Mouse (Mus musculus) lung, embryonic 14.5 days (tissue): ENCODE data around the gene Nrf1. TPM values are rescaled to one million over a fixed set of nuclear protein-coding genes. Genes with fewer than 3 reads are reported as not detected.

Experiments used
- ATAC-seq: fragments of 200-750 bp; cut with Nextera tagmentation; 2 replicates; pipeline ENCODE4 v1.8.0; 2017; ENCODE audit warnings: mild to moderate bottlenecking, moderate TSS enrichment, moderate library complexity; ENCODE audit not compliant: insufficient read depth
- DNase-seq: peaks from one replicate; pipeline ENCODE4 v3.0.0-alpha.2; 2015
- H3K27ac ChIP-seq: fragments of 300-500 bp; sonication (generic); 2 replicates; pipeline ENCODE4 v1.5.1; 2014; ENCODE audit warnings: low read depth, mild to moderate bottlenecking, moderate library complexity
- H3K27me3 ChIP-seq: fragments of 300-500 bp; sonication (generic); 2 replicates; pipeline ENCODE4 v1.6.1; 2014; ENCODE audit warnings: low read length, control low read depth; ENCODE audit not compliant: insufficient read depth
- H3K36me3 ChIP-seq: fragments of 300-500 bp; sonication (generic); 2 replicates; pipeline ENCODE4 v1.6.1; 2014; ENCODE audit warnings: control low read depth; ENCODE audit not compliant: insufficient read depth
- H3K4me1 ChIP-seq: fragments of 300-500 bp; sonication (generic); 2 replicates; pipeline ENCODE4 v1.6.1; 2014; ENCODE audit warnings: antibody characterized with exemption, control low read depth; ENCODE audit not compliant: insufficient read depth
- H3K4me2 ChIP-seq: fragments of 300-500 bp; sonication (generic); 2 replicates; pipeline ENCODE4 v1.6.1; 2014; ENCODE audit warnings: mild to moderate bottlenecking
- H3K4me3 ChIP-seq: fragments of 300-500 bp; sonication (generic); 2 replicates; pipeline ENCODE4 v1.5.1; 2014; ENCODE audit warnings: low read depth, low read length
- H3K9ac ChIP-seq: fragments of 300-500 bp; sonication (generic); 2 replicates; pipeline ENCODE4 v1.6.1; 2014
- H3K9me3 ChIP-seq: fragments of 300-500 bp; sonication (generic); 2 replicates; pipeline ENCODE4 v1.6.1; 2016; ENCODE audit warnings: low read depth, low read length, control low read depth
- CTCF ChIP-seq: IDR thresholded peaks from 2 replicates; pipeline ENCODE4 v1.5.1; 2016; ENCODE audit warnings: antibody characterized with exemption, low read depth
- WGBS: fragments of 180-500 bp; shearing (Covaris S2); extraction: QIAGEN DNeasy Blood & Tissue Kit; methylation state at CpG from one replicate; pipeline ENCODE4 v1.1.7; 2014; 5-methylcytosine and 5-hydroxymethylcytosine counted together
- polyA plus RNA-seq: library from polyadenylated mRNA; unstranded; fragments of >200 nt; fragmentation: Nextera tagmentation; extraction: Ambion mirVana; gene quantifications from 2 replicates; pipeline ENCODE4 v1.2.1, GENCODE M21; 2014

Gene Nrf1
- 68.8 and 78.0 TPM in 2 replicates for polyA plus RNA-seq

DNA sequence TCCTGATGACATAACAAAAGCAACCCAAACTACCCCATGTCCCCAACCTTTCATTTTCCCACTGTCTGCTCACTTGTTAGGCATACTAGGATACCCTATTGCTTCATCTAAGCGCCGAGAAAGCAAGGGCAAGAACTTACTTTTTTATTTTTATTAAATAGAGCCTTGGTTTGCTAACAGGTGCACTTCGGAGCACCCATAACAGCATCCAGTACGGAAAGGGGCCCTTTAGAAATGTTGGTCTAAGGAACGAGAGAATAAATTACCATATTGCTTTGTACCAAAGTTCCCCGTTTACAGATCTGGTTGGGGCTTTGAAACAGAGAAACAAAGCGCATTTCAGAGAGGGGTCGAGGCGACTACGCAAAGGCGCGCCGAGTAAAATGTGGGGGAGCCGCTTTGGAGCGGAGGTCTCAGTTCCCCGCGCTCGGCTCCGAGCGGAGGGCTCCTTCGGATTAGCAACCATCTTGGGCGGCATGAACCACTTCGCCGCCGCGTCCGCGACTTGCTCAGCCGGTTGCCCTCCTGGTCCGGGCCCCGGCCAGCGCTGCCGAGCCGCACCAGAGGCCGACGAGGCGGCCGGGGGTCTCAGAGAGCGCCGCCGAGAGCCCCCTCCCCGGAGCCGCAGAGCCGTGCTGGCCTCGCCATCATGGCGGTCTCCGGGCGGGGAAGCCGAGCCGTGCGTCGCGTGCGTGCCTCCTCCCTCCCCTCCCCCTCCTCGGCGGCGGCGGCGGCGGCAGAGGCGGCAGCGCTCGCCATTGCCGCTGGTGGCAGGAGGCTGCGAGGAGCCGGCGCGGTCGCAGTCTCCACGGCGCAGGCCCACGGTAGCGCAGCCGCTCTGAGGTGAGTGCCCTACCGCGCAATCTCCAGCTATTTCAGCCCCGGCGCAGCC, at the start of gene Nrf1:
TSS of gene Nrf1 (plus strand) at position 718 of the 892 bp plus-strand sequence.
- TF ChIP-seq CTCF: no peak
- DNase-seq (peak; percentile 95), ATAC-seq (peak; percentile 95)
- under 1% methylated on average over 77 of the region's 78 CpGs for WGBS
- peaks cover 5% of the 10 kb centered on the region; the same call in 1 of the 2 replicates for H3K36me3 ChIP-seq
- H3K9ac ChIP-seq: peak within 1 kb of the TSS; percentile 99
- peak within 1 kb of the TSS; percentile 83 for H3K4me2 ChIP-seq
- H3K9me3 ChIP-seq: no peaks in the 10 kb centered on the region
- no peaks in the 10 kb centered on the region for H3K27me3 ChIP-seq
- H3K27ac ChIP-seq: peak within 1 kb of the TSS; percentile 99
- no peaks in the 10 kb centered on the region; the same call in none of the 2 replicates for H3K4me1 ChIP-seq
- H3K4me3 ChIP-seq: peak within 1 kb of the TSS; percentile 97

DNA sequence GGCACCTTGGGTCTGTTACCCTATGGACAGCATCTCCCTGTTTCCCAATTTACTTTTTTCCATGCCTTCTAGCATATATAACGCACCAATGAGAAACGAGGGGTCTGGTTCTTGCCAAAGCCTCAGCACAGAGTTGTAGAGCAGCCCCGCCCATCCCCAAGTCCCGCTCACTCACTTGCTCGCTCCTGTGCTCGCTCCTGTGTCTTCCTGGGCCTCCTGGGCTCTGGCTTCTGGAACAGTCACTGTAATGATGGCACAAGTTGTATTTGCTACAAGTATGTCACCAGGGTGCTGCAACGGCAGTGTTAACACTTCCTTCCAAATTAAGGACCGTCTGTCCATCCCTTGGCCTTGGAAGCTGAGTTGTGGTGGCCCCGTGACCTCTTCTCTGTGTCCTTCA, 49.6 kb upstream of the Nrf1 start:
- Histone ChIP-seq H3K9ac (no peak overlapping the region), H3K4me1 (no peaks in the 10 kb centered on the region), H3K9me3 (no peaks in the 10 kb centered on the region), H3K27ac (no peak overlapping the region), H3K36me3 (no peaks in the 10 kb centered on the region), H3K4me2 (no peak overlapping the region), H3K27me3 (no peaks in the 10 kb centered on the region), H3K4me3 (no peak overlapping the region)
- DNase-seq: no peak
- 71% methylated on average over 9 of the region's 9 CpGs for WGBS
- no peak for TF ChIP-seq CTCF
- no peak for ATAC-seq

GRCm38 (mm10) chr6:29998771-29999170, 49.0 kb upstream of the Nrf1 start:
- H3K4me3 ChIP-seq: no peak overlapping the region
- WGBS: 66% methylated on average over 4 of the region's 4 CpGs

DNA sequence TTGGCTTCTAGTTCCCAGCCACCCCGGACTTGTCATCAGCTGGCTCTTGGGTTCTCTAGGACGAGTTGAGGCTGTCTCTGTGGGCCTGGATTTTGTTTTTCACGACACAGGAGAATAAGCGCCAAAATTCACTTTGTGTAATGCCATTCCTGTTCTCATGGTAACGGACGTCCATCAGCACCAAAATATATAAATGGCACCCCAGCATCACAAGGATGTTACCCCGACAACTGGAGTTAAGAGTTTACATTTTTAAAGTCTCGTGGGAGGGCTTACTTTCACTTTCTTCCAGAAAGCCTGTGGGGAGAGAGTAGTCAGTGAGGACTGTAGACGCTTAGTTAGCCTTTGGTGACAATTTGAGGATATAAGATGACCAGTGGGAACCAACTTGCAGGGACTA, 45.2 kb upstream of the Nrf1 start:
- Histone ChIP-seq H3K4me2 (no peak overlapping the region), H3K36me3 (no peaks in the 10 kb centered on the region), H3K9ac (no peak overlapping the region), H3K4me3 (no peak overlapping the region), H3K27me3 (no peaks in the 10 kb centered on the region), H3K27ac (no peak overlapping the region), H3K9me3 (no peaks in the 10 kb centered on the region), H3K4me1 (no peaks in the 10 kb centered on the region)
- ATAC-seq (no peak), DNase-seq (no peak)
- TF ChIP-seq CTCF: no peak
- WGBS: 62% methylated on average over 9 of the region's 9 CpGs

More at GRCm38 (mm10) chr6:29998771-29999170, 49.0 kb upstream of the Nrf1 start:
- Histone ChIP-seq H3K4me1 (no peaks in the 10 kb centered on the region), H3K27me3 (no peaks in the 10 kb centered on the region), H3K27ac (no peak overlapping the region), H3K4me2 (no peak overlapping the region), H3K9ac (no peak overlapping the region), H3K9me3 (no peaks in the 10 kb centered on the region), H3K36me3 (no peaks in the 10 kb centered on the region)
- ATAC-seq (no peak), DNase-seq (no peak)
- TF ChIP-seq CTCF: no peak

DNA sequence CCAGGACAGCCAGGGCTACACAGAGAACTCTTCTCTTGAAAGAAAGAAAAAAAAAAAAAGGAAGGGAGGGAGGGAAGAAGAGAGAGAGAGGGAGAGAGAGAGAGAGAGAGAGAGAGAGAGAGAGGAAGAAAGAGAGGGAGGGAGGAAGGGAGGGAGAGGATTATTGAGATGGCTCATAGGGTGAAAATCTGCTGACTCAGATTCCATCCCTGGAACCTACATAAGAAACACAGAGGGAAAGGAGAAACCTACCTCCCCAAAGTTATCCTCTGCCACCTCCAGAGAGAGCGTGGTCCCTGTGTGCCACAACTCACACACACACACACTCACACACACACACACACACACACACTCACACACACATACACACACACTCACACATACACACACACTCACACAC, 41.9 kb upstream of the Nrf1 start:
- TF ChIP-seq CTCF: no peak
- DNase-seq (no peak), ATAC-seq (no peak)
- Histone ChIP-seq H3K36me3 (no peaks in the 10 kb centered on the region), H3K27me3 (no peaks in the 10 kb centered on the region), H3K9ac (no peak overlapping the region), H3K27ac (no peak overlapping the region), H3K4me3 (no peak overlapping the region), H3K4me2 (no peak overlapping the region), H3K4me1 (no peaks in the 10 kb centered on the region), H3K9me3 (no peaks in the 10 kb centered on the region)
- WGBS: 93% methylated on average over 1 of the region's 1 CpGs

DNA sequence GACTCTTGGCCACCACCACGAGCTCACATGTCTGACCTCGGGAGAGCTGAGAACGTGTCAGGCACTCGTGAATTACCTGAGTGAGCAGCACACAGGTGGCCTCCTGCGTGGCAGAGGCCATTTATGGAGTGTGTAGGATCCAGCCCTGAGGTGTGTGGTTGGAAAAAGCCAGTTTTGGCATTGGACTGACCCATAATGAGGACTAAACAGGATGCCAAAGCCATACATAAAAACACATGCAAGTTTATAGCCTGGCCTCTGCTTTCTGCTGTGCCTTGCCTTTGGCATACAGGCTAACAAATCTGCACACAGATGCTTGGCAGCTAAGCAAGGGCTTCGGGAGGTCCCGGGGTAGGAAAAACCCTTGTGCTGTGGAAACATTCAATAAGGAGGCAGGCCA, 38.6 kb upstream of the Nrf1 start:
- no peaks in the 10 kb centered on the region for H3K4me1 ChIP-seq
- H3K4me3 ChIP-seq: no peak overlapping the region
- H3K9ac ChIP-seq: no peak overlapping the region
- ATAC-seq (no peak), DNase-seq (no peak)
- H3K9me3 ChIP-seq: no peaks in the 10 kb centered on the region
- no peaks in the 10 kb centered on the region for H3K27me3 ChIP-seq
- H3K4me2 ChIP-seq: no peak overlapping the region
- no peak overlapping the region for H3K27ac ChIP-seq
- WGBS: 76% methylated on average over 7 of the region's 7 CpGs
- no peaks in the 10 kb centered on the region for H3K36me3 ChIP-seq
- TF ChIP-seq CTCF: no peak

DNA sequence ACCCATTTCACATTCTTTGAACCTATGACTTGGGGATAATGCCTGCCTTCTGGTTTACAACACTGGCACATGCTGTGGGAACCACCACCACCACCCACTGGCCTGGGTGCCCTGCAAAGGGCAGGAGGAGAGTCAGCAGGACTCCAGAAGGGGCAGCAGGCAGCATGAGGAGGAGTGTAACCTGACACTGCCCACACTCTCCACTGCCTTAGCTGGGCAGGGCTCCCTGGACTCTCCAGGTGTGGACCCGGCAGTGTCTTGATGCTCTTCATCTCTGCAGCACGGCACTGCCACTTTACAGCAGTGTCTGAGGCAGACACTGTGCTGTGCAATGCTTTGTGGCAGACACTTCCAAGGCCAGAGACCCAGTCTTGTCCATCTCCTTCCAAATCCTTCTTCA, 34.3 kb upstream of the Nrf1 start:
- H3K9ac ChIP-seq: no peak overlapping the region
- no peaks in the 10 kb centered on the region for H3K27me3 ChIP-seq
- no peak overlapping the region for H3K4me2 ChIP-seq
- no peaks in the 10 kb centered on the region for H3K9me3 ChIP-seq
- H3K4me3 ChIP-seq: no peak overlapping the region
- 18% methylated on average over 2 of the region's 2 CpGs for WGBS
- TF ChIP-seq CTCF: no peak
- DNase-seq: no peak
- no peak for ATAC-seq
- no peak overlapping the region for H3K27ac ChIP-seq
- no peaks in the 10 kb centered on the region for H3K4me1 ChIP-seq
- no peaks in the 10 kb centered on the region for H3K36me3 ChIP-seq
